Mouse (Mus musculus) bone marrow, adult 2 months (tissue): ENCODE results near the gene Hnrnpc. TPM values are rescaled to one million over a fixed set of nuclear protein-coding genes. Genes with fewer than 3 reads are reported as not detected.

Experiments
- H3K27ac ChIP-seq: fragments of 200-500 bp; 2 replicates; pipeline ENCODE4 v1.5.1; 2012; ENCODE audit warnings: low read depth, mild to moderate bottlenecking, control low read depth, inconsistent platforms, low read length; ENCODE audit not compliant: control insufficient read depth, poor library complexity, insufficient read depth
- H3K4me1 ChIP-seq: fragments of 200-500 bp; 2 replicates; pipeline ENCODE4 v1.6.1; 2011; ENCODE audit warnings: low read length; ENCODE audit not compliant: control insufficient read depth, insufficient read depth
- H3K4me3 ChIP-seq: fragments of 200-500 bp; replicated peaks from 2 replicates; pipeline ENCODE3; 2011; ENCODE audit warnings: mild to moderate bottlenecking, low read depth, low read length, control low read depth; ENCODE audit not compliant: control insufficient read depth
- CTCF ChIP-seq: fragments of 200-500 bp; IDR thresholded peaks from 2 replicates; pipeline ENCODE4 v1.5.1; 2011; ENCODE audit warnings: low read length, control low read depth; ENCODE audit not compliant: control insufficient read depth, insufficient read depth
- POLR2A ChIP-seq: fragments of 200-500 bp; IDR thresholded peaks from 2 replicates; pipeline ENCODE4 v1.6.1; 2011; ENCODE audit warnings: low read depth, mild to moderate bottlenecking, control low read depth, low read length, borderline replicate concordance; ENCODE audit not compliant: control insufficient read depth
- WGBS: fragments of 180-500 bp; shearing (Covaris S2); methylation state at CpG from one replicate; pipeline ENCODE4 v1.1.7; 2018; 5-methylcytosine and 5-hydroxymethylcytosine counted together
- polyA plus RNA-seq: library from polyadenylated mRNA; stranded (reverse); fragments of >200 nt; gene quantifications from 2 replicates; pipeline ENCODE4 v1.2.4, GENCODE M21; 2011; ENCODE audit warnings: low replicate concordance; ENCODE audit not compliant: missing spikeins, insufficient read depth, insufficient read length

Gene Hnrnpc
- polyA plus RNA-seq, 1 experiment = 328 TPM

- no peaks in the 10 kb centered on the region; the same call in 1 of the 2 replicates for H3K4me1 ChIP-seq
- 82% methylated on average over 4 of the region's 4 CpGs for WGBS
- H3K4me3 ChIP-seq = no peak overlapping the region
- no peak overlapping the region for H3K27ac ChIP-seq
- TF ChIP-seq CTCF = no peak
- no peak for TF ChIP-seq POLR2A
These were observed 77.5 kb downstream of the Hnrnpc start for GRCm38 (mm10) chr14:52026342-52026741.

- WGBS = 51% methylated on average over 2 of the region's 2 CpGs
- peaks cover 1% of the 10 kb centered on the region; the same call in 1 of the 2 replicates for H3K4me1 ChIP-seq
- TF ChIP-seq POLR2A = no peak
- TF ChIP-seq CTCF = no peak
- H3K4me3 ChIP-seq = no peak overlapping the region
- no peak overlapping the region for H3K27ac ChIP-seq
These were observed 79.7 kb downstream of the Hnrnpc start for GRCm38 (mm10) chr14:52024133-52024532.

Other genes starting within 250 kb of the Hnrnpc start
- gene Mettl17, start 219.2 kb downstream of the Hnrnpc start, polyA plus RNA-seq = 20.8 and 25.1 TPM in 2 replicates
- gene Slc39a2, start 211.1 kb downstream of the Hnrnpc start, polyA plus RNA-seq = 3.6 and 7.2 TPM in 2 replicates
- 13.5 and 24.9 TPM in 2 replicates for gene Ndrg2, start 189.9 kb downstream of the Hnrnpc start, polyA plus RNA-seq
- gene Tppp2, start 185.6 kb downstream of the Hnrnpc start, polyA plus RNA-seq = not detected in 2 replicates
- not detected in 2 replicates for gene Rnase13, start 181.3 kb downstream of the Hnrnpc start, polyA plus RNA-seq
- gene Arhgef40, start 119.3 kb downstream of the Hnrnpc start, polyA plus RNA-seq = 21.3 and 23.7 TPM in 2 replicates
- not detected in 2 replicates for gene Tmem253, start 88.4 kb downstream of the Hnrnpc start, polyA plus RNA-seq
- 16.1 and 25.9 TPM in 2 replicates for gene Zfp219, start 83.3 kb downstream of the Hnrnpc start, polyA plus RNA-seq
- gene Olfr221, start 61.6 kb downstream of the Hnrnpc start, polyA plus RNA-seq = not detected in 2 replicates
- 337 and 668 TPM in 2 replicates for gene Rpgrip1, start 6.7 kb upstream of the Hnrnpc start, polyA plus RNA-seq
- gene Supt16, start 93.4 kb upstream of the Hnrnpc start, polyA plus RNA-seq = 105 and 117 TPM in 2 replicates
- 38.2 and 71.8 TPM in 2 replicates for gene Chd8, start 153.8 kb upstream of the Hnrnpc start, polyA plus RNA-seq
- gene Tox4, start 175.1 kb upstream of the Hnrnpc start, polyA plus RNA-seq = 8.3 and 25.6 TPM in 2 replicates
- 6.7 and 7.9 TPM in 2 replicates for gene Rab2b, start 175.5 kb upstream of the Hnrnpc start, polyA plus RNA-seq
- gene Mettl3, start 201.1 kb upstream of the Hnrnpc start, polyA plus RNA-seq = 64.5 and 98.3 TPM in 2 replicates
- gene Sall2, start 224.7 kb upstream of the Hnrnpc start, polyA plus RNA-seq = 0.66 and 1.7 TPM in 2 replicates